Mouse (Mus musculus) cerebellum, adult 2 months (tissue): ENCODE measurements around the gene Pex10.

Experiments used
- CTCF ChIP-seq: fragments of 200-500 bp; IDR thresholded peaks from 2 replicates; pipeline ENCODE4 v1.5.1; 2011; ENCODE audit warnings: low read depth, mild to moderate bottlenecking, control low read depth, low read length, moderate library complexity, borderline replicate concordance; ENCODE audit not compliant: insufficient read depth
- POLR2A ChIP-seq: fragments of 200-500 bp; IDR thresholded peaks from 2 replicates; pipeline ENCODE4 v1.6.1; 2011; ENCODE audit warnings: low read length, control low read depth, borderline replicate concordance; ENCODE audit not compliant: insufficient read depth

GRCm38 (mm10) chr4:155070921-155071320 lies 4.1 kb downstream of the Pex10 start:
- TF ChIP-seq CTCF = no peak
- no peak for TF ChIP-seq POLR2A
